Mouse (Mus musculus) cerebellum, adult 2 months (tissue): ENCODE data around the gene Defb25.

Experiments
- CTCF ChIP-seq: fragments of 200-500 bp; IDR thresholded peaks from 2 replicates; pipeline ENCODE4 v1.5.1; 2011; ENCODE audit warnings: low read depth, mild to moderate bottlenecking, control low read depth, low read length, moderate library complexity, borderline replicate concordance; ENCODE audit not compliant: insufficient read depth
- POLR2A ChIP-seq: fragments of 200-500 bp; IDR thresholded peaks from 2 replicates; pipeline ENCODE4 v1.6.1; 2011; ENCODE audit warnings: low read length, control low read depth, borderline replicate concordance; ENCODE audit not compliant: insufficient read depth

DNA sequence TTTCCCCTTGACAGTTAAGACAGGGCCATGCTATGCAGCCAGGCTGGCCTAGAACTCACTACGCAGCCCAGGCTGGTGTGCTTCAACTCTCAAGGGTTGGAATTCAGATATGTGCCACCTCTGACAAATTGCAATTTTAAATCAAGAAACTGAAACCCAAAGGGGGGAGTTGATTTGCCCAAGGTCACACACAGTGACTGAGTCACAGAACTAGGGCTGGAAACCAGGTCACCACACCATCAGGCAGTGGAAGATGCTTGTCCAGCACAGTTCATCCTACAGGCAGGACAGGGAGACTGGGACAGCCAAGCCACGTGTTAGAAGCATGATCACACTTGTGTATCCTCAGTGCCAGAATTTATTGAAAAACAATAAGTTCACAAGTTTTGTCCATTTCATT, 1.7 kb upstream of the Defb25 start:
- TF ChIP-seq CTCF (no peak), POLR2A (no peak)
